Mouse (Mus musculus) MEL (cell line): ENCODE measurements around the gene Chd1l.

Source experiments
- CHD2 ChIP-seq: IDR thresholded peaks from 2 replicates; pipeline ENCODE4 v1.6.1; 2011; ENCODE audit warnings: low read length, improper control_type of control experiment
- CTCF ChIP-seq, 3 experiments: IDR thresholded peaks in 2 of 3; conservative IDR thresholded peaks in 1 of 3; 2 replicates each; pipeline ENCODE4 v1.5.1; 2011 to 2012; ENCODE audit warnings: low read length in 3 of 3, low read depth in 2 of 3, mild to moderate bottlenecking in 2 of 3, improper control_type of control experiment in 1 of 3, inconsistent platforms in 1 of 3, mixed read lengths in 1 of 3, moderate library complexity in 1 of 3; ENCODE audit not compliant: control insufficient read depth in 1 of 3, insufficient read depth in 1 of 3, poor library complexity in 1 of 3, severe bottlenecking in 1 of 3
- E2F4 ChIP-seq: IDR thresholded peaks from 2 replicates; pipeline ENCODE4 v1.6.1; 2011; ENCODE audit warnings: low read depth, low read length, improper control_type of control experiment, borderline replicate concordance
- JUND ChIP-seq: IDR thresholded peaks from 2 replicates; pipeline ENCODE4 v1.6.1; 2011; ENCODE audit warnings: low read depth, mild to moderate bottlenecking, improper control_type of control experiment, low read length
- MAX ChIP-seq: IDR thresholded peaks from 2 replicates; pipeline ENCODE4 v1.6.1; 2011; ENCODE audit warnings: low read length, improper control_type of control experiment
- MAZ ChIP-seq: IDR thresholded peaks from 2 replicates; pipeline ENCODE4 v1.6.1; 2012; ENCODE audit warnings: low read depth, mild to moderate bottlenecking, inconsistent platforms, low read length, improper control_type of control experiment
- RAD21 ChIP-seq: IDR thresholded peaks from 2 replicates; pipeline ENCODE4 v1.6.1; 2011; ENCODE audit warnings: mild to moderate bottlenecking, low read depth, low read length, improper control_type of control experiment
- RCOR1 ChIP-seq: IDR thresholded peaks from 2 replicates; pipeline ENCODE4 v1.6.1; 2012; ENCODE audit warnings: low read depth, mild to moderate bottlenecking, inconsistent platforms, low read length, improper control_type of control experiment
- ZMIZ1 ChIP-seq: IDR thresholded peaks from 2 replicates; pipeline ENCODE4 v1.6.1; 2012; ENCODE audit warnings: low read depth, mild to moderate bottlenecking, inconsistent platforms, low read length, improper control_type of control experiment, moderate library complexity

- TF ChIP-seq E2F4 (no peak), CTCF (IDR thresholded peaks at IDR 0.05 in 2 of 3, conservative IDR thresholded peaks at IDR 0.05 in 1 of 3; ENCODE audit: control insufficient read depth in 1 of 3, insufficient read depth in 1 of 3, low read depth in 2 of 3, low read length in 3 of 3, poor library complexity in 1 of 3, severe bottlenecking in 1 of 3) (peak; percentile 76 to 93 (median 83)), JUND (no peak), MAZ (no peak), CHD2 (no peak), RAD21 (peak; percentile 86), MAX (no peak), RCOR1 (no peak), ZMIZ1 (no peak)
Measured at GRCm38 (mm10) chr3:97524835-97525234, 85.2 kb downstream of the Chd1l start.
